Mouse (Mus musculus): ENCODE data around the gene Fxyd3.

DNA sequence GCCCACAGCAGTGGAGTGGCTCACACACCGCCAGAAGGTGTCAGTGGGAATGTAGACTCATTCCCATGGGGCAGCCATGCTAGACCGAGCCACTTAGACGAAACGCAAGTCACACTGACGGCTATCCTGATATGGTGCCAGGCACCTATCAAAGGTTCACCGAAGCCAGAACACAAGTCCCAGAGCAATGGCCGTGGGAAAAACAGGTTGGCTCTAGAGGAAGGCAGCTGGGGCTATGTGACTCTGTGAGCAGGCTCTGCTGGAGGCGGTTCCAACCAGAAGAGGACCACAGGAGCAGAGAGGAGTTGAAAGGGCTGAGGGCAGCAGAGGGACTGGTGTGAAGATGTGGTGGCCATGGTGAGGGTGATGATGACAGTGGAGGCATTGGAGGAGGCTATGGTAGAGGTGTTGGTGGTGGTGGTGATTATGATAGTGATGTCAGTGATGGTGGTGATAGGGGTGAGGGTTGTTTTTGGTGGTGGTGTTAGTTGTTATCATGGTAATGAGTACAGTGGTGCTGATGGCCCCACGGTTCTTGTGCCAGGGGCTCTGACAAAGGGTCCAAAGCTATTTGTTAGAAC, 9.8 kb upstream of the Fxyd3 start:
- no peak for TF ChIP-seq POLR2A (IDR thresholded peaks at IDR 0.05; ENCODE audit: control insufficient read depth in 1 of 2, insufficient read depth in 1 of 2, low read depth in 1 of 2, low read length in 2 of 2, poor library complexity in 1 of 2)
- no peak for TF ChIP-seq MXI1 (IDR thresholded peaks at IDR 0.05; ENCODE audit: low read depth, low read length)

Data from MEL (cell line).